Mouse (Mus musculus) liver, embryonic 14.5 days (tissue): ENCODE data around the gene AL732309.1. TPM values are rescaled to one million over a fixed set of nuclear protein-coding genes. Genes with fewer than 3 reads are reported as not detected.
A peak's percentile ranks its signal among the peaks of the same experiment; 100 is the strongest.

ENCODE experiments used
- ATAC-seq: fragments of 200-750 bp; cut with Nextera tagmentation; 2 replicates; pipeline ENCODE4 v1.8.0; 2017; ENCODE audit warnings: moderate number of reproducible peaks, mild to moderate bottlenecking, moderate library complexity; ENCODE audit not compliant: insufficient read depth
- DNase-seq, 3 experiments: peaks; one replicate each; pipeline ENCODE4 v3.0.0-alpha.2; 2012 to 2013; ENCODE audit warnings: low read depth in 3 of 3, low spot score in 3 of 3
- H3K27ac ChIP-seq: fragments of 300-500 bp; sonication (generic); 2 replicates; pipeline ENCODE4 v1.5.1; 2014; ENCODE audit warnings: moderate library complexity, mild to moderate bottlenecking, control low read depth, inconsistent platforms
- H3K27me3 ChIP-seq: fragments of 300-500 bp; sonication (generic); 2 replicates; pipeline ENCODE4 v1.6.1; 2014; ENCODE audit warnings: mild to moderate bottlenecking, low read length, moderate library complexity; ENCODE audit not compliant: control insufficient read depth, insufficient read depth
- H3K36me3 ChIP-seq: fragments of 300-500 bp; sonication (generic); replicated peaks from 2 replicates; pipeline ENCODE4 v1.6.1; 2014; ENCODE audit warnings: low read depth; ENCODE audit not compliant: control insufficient read depth, insufficient read depth
- H3K4me1 ChIP-seq, 2 experiments: fragments of 200-500 bp in 1 of 2; fragments of 300-500 bp in 1 of 2; sonication (generic) in 1 of 2; replicated peaks; 2 replicates each; pipeline ENCODE4 v1.6.1; 2012 to 2014; ENCODE audit warnings: antibody characterized with exemption in 1 of 2, inconsistent platforms in 1 of 2, low read length in 1 of 2; ENCODE audit not compliant: control insufficient read depth in 2 of 2, insufficient read depth in 2 of 2
- H3K4me2 ChIP-seq: fragments of 300-500 bp; sonication (generic); 2 replicates; pipeline ENCODE4 v1.6.1; 2014; ENCODE audit warnings: low read depth, mild to moderate bottlenecking, control low read depth, moderate library complexity
- H3K4me3 ChIP-seq, 2 experiments: fragments of 200-500 bp in 1 of 2; fragments of 300-500 bp in 1 of 2; sonication (generic) in 1 of 2; 2 replicates each; pipeline ENCODE4 v1.5.1; 2012 to 2014; ENCODE audit warnings: low read depth in 2 of 2, low read length in 2 of 2, mild to moderate bottlenecking in 2 of 2, control low read depth in 1 of 2, inconsistent platforms in 1 of 2, moderate library complexity in 1 of 2; ENCODE audit not compliant: insufficient read depth in 1 of 2
- H3K9ac ChIP-seq: fragments of 300-500 bp; sonication (generic); replicated peaks from 2 replicates; pipeline ENCODE4 v1.6.1; 2014; ENCODE audit warnings: mild to moderate bottlenecking, control low read depth, moderate library complexity
- H3K9me3 ChIP-seq: fragments of 300-500 bp; sonication (generic); 2 replicates; pipeline ENCODE4 v1.6.1; 2016; ENCODE audit warnings: low read length, mixed read lengths; ENCODE audit not compliant: control insufficient read depth
- CTCF ChIP-seq: IDR thresholded peaks from 2 replicates; pipeline ENCODE4 v1.5.1; 2016; ENCODE audit warnings: antibody characterized with exemption, low read depth, control low read depth
- EP300 ChIP-seq: IDR thresholded peaks from 2 replicates; pipeline ENCODE4 v1.6.1; 2016; ENCODE audit warnings: antibody characterized with exemption, low read depth
- WGBS: fragments of 180-500 bp; shearing (Covaris S2); extraction: QIAGEN DNeasy Blood & Tissue Kit; methylation state at CpG from one replicate; pipeline ENCODE4 v1.1.7; 2014; ENCODE audit not compliant: insufficient replicate concordance; 5-methylcytosine and 5-hydroxymethylcytosine counted together
- polyA plus RNA-seq, 2 experiments: library from polyadenylated mRNA; depleted of rRNA in 1 of 2; stranded (reverse) in 1 of 2; unstranded in 1 of 2; fragments of >200 nt; fragmentation: Nextera tagmentation in 1 of 2; extraction: Ambion mirVana in 1 of 2; gene quantifications; 2 replicates each; pipeline versions ENCODE4 v1.2.1 to v1.2.3; 2012 to 2014

The AL732309.1 gene
- polyA plus RNA-seq, 2 experiments: 1.4 to 5.4 TPM

GRCm38 (mm10) chr2:25240723-25241437 lies 5.8 kb downstream of the AL732309.1 start:
- DNase-seq (peak; percentile 45 to 52 (median 47)), ATAC-seq (peak; percentile 76)
- TF ChIP-seq CTCF (no peak), EP300 (no peak)
- Histone ChIP-seq H3K27me3 (peaks cover 22% of the 10 kb centered on the region), H3K9me3 (no peaks in the 10 kb centered on the region), H3K27ac (no peak overlapping the region), H3K4me3 (peak overlapping the region; percentile 49 to 57), H3K4me1 (peaks cover 4 to 17% of the 10 kb centered on the region in 2 experiments), H3K4me2 (peak overlapping the region; percentile 75), H3K36me3 (no peaks in the 10 kb centered on the region), H3K9ac (peak overlapping the region; percentile 32)
- WGBS: 2% methylated on average over 29 of the region's 29 CpGs

- DNase-seq (no peak), ATAC-seq (no peak)
- no peaks in the 10 kb centered on the region for H3K36me3 ChIP-seq
- peak overlapping the region; percentile 49 to 57 for H3K4me3 ChIP-seq
- no peaks in the 10 kb centered on the region for H3K9me3 ChIP-seq
- H3K4me2 ChIP-seq: peak overlapping the region; percentile 75
- TF ChIP-seq CTCF (no peak), EP300 (no peak)
- peaks cover 4 to 17% of the 10 kb centered on the region in 2 experiments for H3K4me1 ChIP-seq
- H3K9ac ChIP-seq: no peak overlapping the region
- no peak overlapping the region for H3K27ac ChIP-seq
- 48% methylated on average over 8 of the region's 8 CpGs for WGBS
- peaks cover 22% of the 10 kb centered on the region for H3K27me3 ChIP-seq
These were observed 6.4 kb downstream of the AL732309.1 start for GRCm38 (mm10) chr2:25240310-25240709.

GRCm38 (mm10) chr2:25239766-25240165 lies 6.9 kb downstream of the AL732309.1 start:
- 72% methylated on average over 3 of the region's 3 CpGs for WGBS
- H3K9ac ChIP-seq: no peak overlapping the region

GRCm38 (mm10) chr2:25238106-25238505 lies 8.6 kb downstream of the AL732309.1 start:
- DNase-seq: no peak
- Histone ChIP-seq H3K4me3 (no peak overlapping the region), H3K9ac (no peak overlapping the region), H3K27me3 (peaks cover 22% of the 10 kb centered on the region), H3K4me2 (no peak overlapping the region), H3K36me3 (no peaks in the 10 kb centered on the region), H3K27ac (no peak overlapping the region), H3K9me3 (no peaks in the 10 kb centered on the region), H3K4me1 (peaks cover 4 to 17% of the 10 kb centered on the region in 2 experiments)
- ATAC-seq: no peak
- no peak for TF ChIP-seq EP300
- no peak for TF ChIP-seq CTCF

More at GRCm38 (mm10) chr2:25239766-25240165, 6.9 kb downstream of the AL732309.1 start:
- H3K27ac ChIP-seq: no peak overlapping the region
- ATAC-seq (no peak), DNase-seq (no peak)
- H3K4me1 ChIP-seq: peaks cover 4 to 17% of the 10 kb centered on the region in 2 experiments
- no peak overlapping the region for H3K4me2 ChIP-seq
- no peak overlapping the region for H3K4me3 ChIP-seq
- no peak for TF ChIP-seq CTCF
- TF ChIP-seq EP300: no peak
- H3K9me3 ChIP-seq: no peaks in the 10 kb centered on the region
- no peaks in the 10 kb centered on the region for H3K36me3 ChIP-seq
- peaks cover 22% of the 10 kb centered on the region for H3K27me3 ChIP-seq

- no peaks in the 10 kb centered on the region for H3K9me3 ChIP-seq
- DNase-seq (no peak), ATAC-seq (no peak)
- H3K9ac ChIP-seq: no peak overlapping the region
- no peak overlapping the region for H3K4me2 ChIP-seq
- no peak overlapping the region for H3K27ac ChIP-seq
- no peak overlapping the region for H3K4me3 ChIP-seq
- H3K27me3 ChIP-seq: peaks cover 16% of the 10 kb centered on the region
- 54% methylated on average over 4 of the region's 4 CpGs for WGBS
- peaks cover 4 to 17% of the 10 kb centered on the region in 2 experiments for H3K4me1 ChIP-seq
- TF ChIP-seq CTCF: no peak
- TF ChIP-seq EP300: no peak
- no peaks in the 10 kb centered on the region for H3K36me3 ChIP-seq
These were observed 9.1 kb downstream of the AL732309.1 start for GRCm38 (mm10) chr2:25237522-25237921.
